Mouse (Mus musculus) CD4-positive helper T cell, adult 2 months (primary cell): Measurements from ENCODE around the gene Mrpl48.

Experiments
- DNase-seq: peaks from one replicate; pipeline ENCODE4 v3.0.0-alpha.2; 2012; ENCODE audit warnings: low read depth, missing footprints, low spot score

Mrpl48 gene

GRCm38 (mm10) chr7:100608130-100608741 lies at the start of gene Mrpl48:
Gene Mrpl48, minus strand, starts transcription at chr7:100608301.
- no peak for DNase-seq

DNA sequence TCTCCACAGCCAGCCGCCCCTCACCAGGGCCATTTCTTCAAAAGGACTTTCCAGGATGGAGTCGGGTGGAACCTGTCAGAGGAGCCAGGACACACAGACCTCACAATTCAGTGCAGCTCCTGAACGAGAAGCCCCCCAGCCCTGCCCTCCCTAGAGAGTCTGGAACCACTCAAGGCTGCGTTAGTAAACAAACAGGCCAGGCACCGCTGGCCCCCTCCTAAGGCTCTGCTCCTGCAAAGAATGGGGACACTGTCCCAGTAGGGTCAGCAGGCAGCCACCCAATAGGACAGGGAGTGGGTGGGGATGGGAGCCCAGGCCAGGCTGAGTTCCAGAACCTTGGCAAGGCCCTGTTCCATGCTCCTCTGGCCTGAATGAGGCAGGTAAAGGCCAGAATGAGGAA lies 48.6 kb upstream of the Mrpl48 start:
- DNase-seq, result no peak

DNA sequence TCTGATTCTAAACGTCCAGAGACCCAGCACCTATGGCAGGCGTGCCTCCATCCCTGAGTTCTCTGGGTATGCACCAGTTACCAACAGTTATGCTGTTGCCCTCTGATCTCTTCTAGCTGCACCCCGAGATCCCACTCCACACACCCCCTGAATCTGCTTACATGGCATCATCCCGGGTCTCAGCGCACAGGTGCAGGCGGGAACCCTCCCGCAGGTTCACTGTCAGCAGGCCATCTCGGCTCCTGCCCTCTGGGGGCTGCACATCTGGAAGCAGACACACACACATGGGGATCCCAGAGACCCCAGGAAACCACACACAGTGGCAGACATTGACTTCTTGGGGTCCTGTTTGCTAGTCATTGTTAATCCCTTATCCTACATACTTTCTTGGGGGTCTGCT lies 46.3 kb upstream of the Mrpl48 start:
- no peak for DNase-seq

- no peak for DNase-seq
These were observed 45.6 kb upstream of the Mrpl48 start for GRCm38 (mm10) chr7:100653480-100654266.

DNA sequence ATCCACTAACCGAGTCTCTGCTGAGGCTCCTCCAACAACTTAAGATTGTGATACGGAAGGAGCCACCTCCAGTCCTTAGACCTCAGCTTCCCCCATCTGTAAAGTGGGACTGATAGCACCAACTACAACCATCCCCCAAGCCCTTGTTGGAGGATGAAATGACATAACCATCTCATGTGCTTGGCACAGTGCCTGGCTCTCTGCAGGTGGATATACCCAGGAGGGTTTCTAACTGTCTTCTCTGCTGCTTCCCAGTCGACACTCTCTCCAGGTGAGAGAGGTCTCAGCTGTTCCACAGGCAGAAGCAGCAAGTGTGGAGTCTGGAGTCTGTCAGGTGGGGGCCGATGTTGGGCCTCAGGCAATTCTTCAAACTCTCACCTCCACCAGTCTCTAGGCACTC lies 42.9 kb upstream of the Mrpl48 start:
- DNase-seq, result no peak

GRCm38 (mm10) chr7:100650421-100650820 lies 42.3 kb upstream of the Mrpl48 start:
- DNase-seq, result no peak

- no peak for DNase-seq
These were observed 41.7 kb upstream of the Mrpl48 start for GRCm38 (mm10) chr7:100649826-100650225.

GRCm38 (mm10) chr7:100649095-100649494 lies 41.0 kb upstream of the Mrpl48 start:
- no peak for DNase-seq

DNA sequence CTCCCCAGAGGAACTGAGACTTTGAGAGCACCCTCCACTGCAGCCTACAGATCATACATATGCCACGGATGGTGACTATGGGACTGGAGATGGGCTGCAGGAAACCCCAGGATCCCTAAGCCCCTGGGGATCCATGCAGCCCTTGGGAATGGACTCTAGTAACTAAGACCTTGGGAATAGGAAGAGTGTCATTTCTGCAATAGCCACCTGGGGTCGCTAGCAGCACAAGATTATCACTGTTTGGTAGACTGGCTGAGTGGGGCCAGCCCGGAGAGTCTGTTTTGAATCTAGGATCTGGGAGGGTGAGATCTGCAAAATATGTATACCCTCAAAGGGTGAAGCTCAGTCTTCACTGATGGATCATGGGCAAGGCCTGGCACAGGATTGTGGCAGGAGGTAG lies 37.0 kb upstream of the Mrpl48 start:
- peak; percentile 28 for DNase-seq

DNA sequence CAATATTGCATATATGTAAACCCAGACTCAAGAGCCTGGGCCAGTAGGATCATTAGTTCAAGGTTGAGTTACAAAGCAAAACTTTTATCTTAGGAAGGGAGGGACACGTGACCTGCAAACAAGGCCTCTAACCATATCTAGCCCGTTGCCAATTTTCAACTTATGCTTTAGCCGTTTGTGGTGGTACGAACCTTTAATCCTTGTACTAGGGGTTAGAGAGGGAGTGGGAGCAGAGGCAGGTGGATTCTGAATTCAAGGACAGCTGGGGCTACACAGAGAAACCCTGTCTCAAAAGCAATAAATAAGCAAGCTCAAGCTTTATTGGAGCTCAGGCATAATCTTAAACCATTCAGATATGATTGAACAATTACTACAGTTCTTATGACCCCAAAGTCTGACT lies 34.3 kb upstream of the Mrpl48 start:
- no peak for DNase-seq

GRCm38 (mm10) chr7:100637657-100638056 lies 29.6 kb upstream of the Mrpl48 start:
- DNase-seq, result peak; percentile 49

DNA sequence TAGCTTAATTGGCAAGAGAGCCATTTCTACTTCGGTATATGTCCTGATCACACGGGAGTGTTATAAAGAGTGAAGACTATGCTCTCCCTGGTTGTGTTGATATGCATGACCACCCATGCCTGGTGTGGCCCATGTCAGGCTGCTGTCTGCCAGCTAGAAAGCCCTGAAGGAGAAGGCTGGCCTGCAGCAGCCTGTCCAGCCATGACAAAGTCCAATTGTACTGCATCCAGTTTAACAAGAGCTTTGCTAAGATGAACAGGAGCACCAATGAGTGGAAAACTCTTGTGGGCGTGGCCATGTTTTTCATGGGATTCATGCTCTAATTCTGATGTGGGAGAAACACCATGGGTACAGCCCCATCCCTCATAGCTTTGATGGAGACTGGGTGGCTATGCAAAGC lies 16.4 kb upstream of the Mrpl48 start:
- no peak for DNase-seq

GRCm38 (mm10) chr7:100622277-100622676 lies 14.2 kb upstream of the Mrpl48 start:
- peak; percentile 30 for DNase-seq

GRCm38 (mm10) chr7:100616121-100616857 lies 8.2 kb upstream of the Mrpl48 start:
- DNase-seq, result no peak

DNA sequence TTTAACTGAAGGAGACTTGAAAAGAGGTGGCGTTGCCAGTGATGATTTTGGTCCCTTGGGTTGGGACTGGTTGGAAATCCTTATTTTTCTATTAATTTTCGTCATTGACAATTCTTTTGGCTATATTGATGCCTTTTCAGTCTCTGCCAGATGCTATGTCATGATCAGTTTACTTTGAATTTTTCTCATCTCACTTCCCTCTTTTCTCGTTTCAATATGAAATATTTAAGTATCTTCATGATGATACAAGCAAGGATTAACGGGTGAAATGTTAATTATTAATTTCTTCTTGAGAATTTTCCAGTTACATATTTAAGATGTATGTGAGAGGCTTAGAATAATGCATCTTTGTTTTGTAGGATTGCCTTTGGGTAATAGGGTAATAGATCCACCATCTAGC lies 809 bp upstream of the Mrpl48 start:
- DNase-seq, result no peak

DNA sequence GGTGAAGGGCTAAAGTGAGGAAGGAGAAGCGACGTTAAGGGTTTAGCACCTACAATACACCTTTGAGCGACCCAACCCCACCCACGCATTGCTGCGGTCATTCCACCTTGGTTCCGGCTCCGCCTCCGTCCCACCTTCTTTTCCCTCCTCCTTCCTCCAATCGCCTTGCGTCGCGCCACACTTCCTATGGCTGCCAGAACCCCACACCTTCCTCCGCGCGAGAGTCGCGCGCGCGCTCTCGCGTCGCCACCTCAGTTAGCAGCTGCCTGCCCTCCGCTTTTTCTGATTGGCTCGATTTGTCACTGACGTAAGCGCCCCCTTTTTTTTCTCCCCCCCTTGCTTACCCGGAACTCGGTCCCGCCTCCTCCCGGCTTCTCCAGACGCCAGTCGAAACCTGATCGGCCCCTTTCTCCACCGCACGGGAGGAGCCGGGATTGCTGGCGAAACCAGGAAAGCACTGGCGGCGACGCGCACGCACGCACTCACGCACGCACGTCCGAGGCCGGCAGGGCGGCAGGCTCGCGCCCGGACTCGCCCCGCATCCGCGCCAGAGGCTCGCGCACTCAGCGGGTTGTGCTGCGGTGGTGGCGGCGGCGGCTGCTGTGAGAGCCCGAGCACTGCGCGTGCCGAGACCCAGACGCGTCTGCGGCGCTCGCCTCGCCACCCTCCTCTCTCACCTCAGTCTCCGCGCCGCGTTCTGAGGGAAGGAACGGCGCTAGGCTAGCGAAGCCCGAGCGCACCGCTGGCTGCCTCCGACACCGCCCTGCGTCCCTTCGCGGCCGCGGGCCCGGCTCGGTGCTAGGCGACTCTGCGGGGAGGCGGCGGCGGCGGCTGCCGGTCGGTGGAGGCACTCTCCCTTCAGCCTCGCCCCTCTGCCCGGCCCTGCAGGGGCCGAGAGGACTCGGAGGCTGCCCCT lies 629 bp downstream of the Mrpl48 start, which contains the start of gene Rab6a:
Rab6a (plus strand) TSS at position 197 of the 916 bp plus-strand sequence.
- DNase-seq, result peak; percentile 100

DNA sequence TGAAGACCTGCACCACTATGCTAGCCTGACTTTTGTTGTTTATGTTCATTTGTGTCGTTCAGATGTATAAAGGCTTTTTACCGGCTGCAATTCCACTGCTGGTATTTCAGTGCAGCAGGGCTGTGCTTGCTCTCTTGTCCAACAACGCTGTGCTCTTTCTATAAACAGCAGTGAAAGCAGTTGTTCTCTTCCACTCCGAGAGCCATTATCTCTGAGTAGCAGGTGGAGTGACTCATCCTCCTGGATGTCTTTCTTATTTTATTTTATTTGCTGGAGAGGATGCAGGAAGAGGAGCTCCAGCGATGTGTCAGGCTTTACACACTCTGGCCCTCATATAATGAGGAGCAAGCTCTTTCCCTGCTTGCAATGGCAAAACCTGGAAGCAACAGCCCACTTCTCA lies 7.9 kb downstream of the Mrpl48 start:
- no peak for DNase-seq

DNA sequence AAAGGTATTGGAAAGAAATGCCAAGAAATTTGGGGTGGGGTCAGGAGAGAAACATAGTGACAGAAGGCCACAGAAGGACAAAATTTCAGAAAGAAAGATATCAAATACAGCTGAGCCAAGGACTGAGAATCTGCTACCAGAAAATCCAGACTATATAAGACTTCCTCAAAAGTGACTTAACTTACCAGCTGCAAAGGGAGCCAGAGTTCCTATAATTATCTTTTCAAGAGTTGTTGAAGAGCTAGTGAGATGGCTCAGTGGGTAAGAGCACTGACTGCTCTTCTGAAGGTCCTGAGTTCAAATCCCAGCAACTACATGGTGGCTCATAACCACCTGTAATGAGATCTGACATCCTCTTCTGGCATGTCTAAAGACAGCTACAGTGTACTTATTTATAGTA lies 14.8 kb downstream of the Mrpl48 start:
- no peak for DNase-seq

DNA sequence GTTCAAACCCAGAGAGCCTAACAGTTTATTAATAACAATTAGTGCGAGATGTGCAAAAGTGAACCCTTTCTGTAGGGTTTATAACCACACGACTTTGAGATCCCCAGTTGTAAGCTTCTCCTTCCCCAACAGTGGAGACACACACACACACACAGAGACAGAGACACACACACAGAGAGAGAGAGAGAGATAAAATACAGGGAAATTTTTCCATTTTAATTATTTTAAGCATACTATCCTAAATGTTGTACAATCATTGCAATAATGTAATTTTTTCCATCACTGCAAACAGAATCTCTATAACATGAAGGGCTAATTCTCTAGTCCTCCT lies 16.6 kb downstream of the Mrpl48 start:
- no peak for DNase-seq

DNA sequence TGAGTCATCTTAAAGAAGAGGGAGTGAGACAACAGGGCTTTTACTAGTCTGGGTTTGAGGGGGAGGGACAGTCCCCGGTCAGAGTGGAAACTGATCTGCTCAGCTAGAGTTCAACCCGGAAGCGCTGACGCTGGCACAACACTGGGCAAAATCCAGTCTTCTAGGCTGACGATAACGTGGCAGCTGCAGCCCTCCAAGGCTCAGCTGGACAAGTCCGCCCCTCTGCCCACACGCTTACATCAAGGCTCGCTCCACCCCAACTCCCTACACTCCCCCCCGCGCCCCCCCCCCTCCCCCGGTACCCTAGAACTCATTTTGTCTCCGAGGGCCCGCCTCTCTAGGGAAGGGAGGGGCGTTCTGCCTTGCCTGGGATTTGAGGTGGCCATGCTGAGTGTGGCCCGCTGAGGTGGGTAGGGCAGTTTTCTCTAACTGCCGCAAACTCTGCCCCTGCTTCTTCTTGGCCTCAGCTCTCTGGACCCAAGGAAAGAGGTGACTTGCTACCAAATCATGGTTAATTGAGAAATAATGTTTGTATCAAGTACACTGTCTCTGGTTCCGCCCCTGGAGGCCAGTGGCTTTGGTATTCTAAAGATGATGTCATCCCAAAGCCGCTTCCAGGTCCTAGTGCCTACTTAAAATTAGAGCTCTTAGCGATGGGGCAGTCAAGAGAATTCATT lies 17.1 kb downstream of the Mrpl48 start:
- peak; percentile 90 for DNase-seq

DNA sequence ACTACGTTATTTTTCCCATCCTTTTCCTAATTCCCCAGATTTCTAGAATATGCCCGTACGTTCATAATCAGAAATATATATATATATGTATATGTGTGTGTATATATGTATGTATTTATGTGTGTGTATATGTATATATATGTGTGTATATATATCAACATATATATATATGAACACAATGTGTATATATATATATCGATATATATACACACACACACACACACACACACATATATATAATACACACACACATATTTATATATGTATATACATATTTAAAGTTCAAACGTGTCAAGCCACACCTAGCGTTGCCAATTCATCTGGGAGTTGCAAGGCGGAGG lies 17.6 kb downstream of the Mrpl48 start:
- no peak for DNase-seq
